Mouse (Mus musculus): ENCODE data around the gene Ctdspl.

- TF ChIP-seq CTCF (IDR thresholded peaks at IDR 0.05; ENCODE audit: extremely low read depth, insufficient read length, insufficient replicate concordance, low read depth, low read length) (no peak), POLR2A (IDR thresholded peaks at IDR 0.05; ENCODE audit: low read depth, low read length) (no peak)
Measured at GRCm38 (mm10) chr9:118949654-118950053, 23.4 kb downstream of the Ctdspl start.

Measured in small intestine, adult 2 months (tissue).